In the genomic region with DNA sequence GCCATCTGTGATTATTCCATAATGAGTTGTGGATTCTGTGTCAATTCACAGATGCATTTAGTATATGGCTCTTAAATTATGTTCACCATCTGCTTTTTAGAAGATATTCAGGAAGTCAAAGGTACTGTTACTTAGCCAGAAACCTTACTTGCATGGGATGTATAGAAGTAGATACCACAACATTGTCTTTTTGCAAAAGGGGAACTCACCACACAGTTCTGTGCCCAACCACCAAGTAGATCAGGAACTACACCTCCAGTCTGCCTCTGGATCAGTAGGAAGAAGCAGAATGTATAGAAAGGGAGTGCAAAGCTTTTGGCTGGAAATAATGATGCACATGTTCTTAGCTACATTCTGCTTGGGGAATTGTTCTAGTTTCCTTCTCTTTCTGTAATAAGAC, we compare ENCODE assay signal across 30 mouse cellular contexts.
"Had no signal": no experiment of that assay in that cellular context is flagged by ENCODE, and none has a peak within 500 bp of the region (broad histone marks: within the 10 kb centered on the region; RNA-seq: fewer than 3 reads in every experiment).

No protein-coding gene starts in this region.

- H3K9me3 ChIP-seq: limb, embryonic 10.5 days; limb, embryonic 13.5 days; limb, embryonic 15.5 days; liver, embryonic 12.5 days; liver, embryonic 13.5 days; liver, embryonic 15.5 days; lung, embryonic 15.5 days; midbrain, embryonic 10.5 days; midbrain, embryonic 13.5 days; midbrain, embryonic 15.5 days; neural tube, embryonic 12.5 days had no signal

- ATAC-seq: liver, embryonic 12.5 days; liver, postnatal 0 days; lung, postnatal 0 days; midbrain, embryonic 13.5 days; midbrain, embryonic 15.5 days; midbrain, embryonic 16.5 days had no signal

- DNase-seq: left cerebral cortex, postnatal 4 days; liver; liver, embryonic 13.5 days; liver, postnatal 0 days; lung, adult 18-20 months; lung, adult 2 months; lung, embryonic 14.5 days; lung, postnatal 10 days; lung, postnatal 14 days; lung, postnatal 36 days; lung, postnatal 4 days; midbrain, embryonic 14.5 days had no signal

- H3K4me3 ChIP-seq: limb, embryonic 10.5 days; limb, embryonic 12.5 days; limb, embryonic 13.5 days; limb, embryonic 15.5 days; liver, embryonic 12.5 days; liver, embryonic 13.5 days; liver, embryonic 15.5 days; lung, embryonic 15.5 days; megakaryocyte, embryonic 14.5 days; midbrain, embryonic 10.5 days; midbrain, embryonic 12.5 days; midbrain, embryonic 13.5 days; midbrain, embryonic 15.5 days; myocyte; neural tube, embryonic 12.5 days had no signal

- H3K4me1 ChIP-seq: limb, embryonic 10.5 days; limb, embryonic 12.5 days; limb, embryonic 13.5 days; limb, embryonic 15.5 days; lung, embryonic 15.5 days; megakaryocyte, embryonic 14.5 days; midbrain, embryonic 10.5 days; midbrain, embryonic 12.5 days; midbrain, embryonic 13.5 days; midbrain, embryonic 15.5 days; neural tube, embryonic 12.5 days had no signal

- H3K36me3 ChIP-seq: limb, embryonic 10.5 days; limb, embryonic 12.5 days; limb, embryonic 13.5 days; limb, embryonic 15.5 days; liver, embryonic 12.5 days; liver, embryonic 13.5 days; liver, embryonic 15.5 days; lung, embryonic 15.5 days; midbrain, embryonic 10.5 days; midbrain, embryonic 12.5 days; midbrain, embryonic 13.5 days; midbrain, embryonic 15.5 days; neural tube, embryonic 12.5 days had no signal

- H3K9ac ChIP-seq: limb, embryonic 12.5 days; limb, embryonic 13.5 days; limb, embryonic 15.5 days; liver, embryonic 12.5 days; liver, embryonic 13.5 days; liver, embryonic 14.5 days; liver, embryonic 15.5 days; liver, postnatal 0 days; lung, embryonic 14.5 days; lung, embryonic 15.5 days; midbrain, embryonic 12.5 days; midbrain, embryonic 13.5 days; midbrain, embryonic 15.5 days; neural tube, embryonic 12.5 days had no signal

- H3K27ac ChIP-seq: limb, embryonic 10.5 days; limb, embryonic 12.5 days; limb, embryonic 13.5 days; limb, embryonic 15.5 days; liver, embryonic 12.5 days; liver, embryonic 13.5 days; liver, embryonic 14.5 days; liver, embryonic 15.5 days; lung, embryonic 15.5 days; macrophage; midbrain, embryonic 10.5 days; midbrain, embryonic 12.5 days; midbrain, embryonic 13.5 days; midbrain, embryonic 15.5 days; neural tube, embryonic 12.5 days had no signal

- H3K27me3 ChIP-seq: limb, embryonic 12.5 days; limb, embryonic 13.5 days; limb, embryonic 15.5 days; liver, embryonic 12.5 days; liver, embryonic 13.5 days; liver, embryonic 15.5 days; lung, embryonic 15.5 days; megakaryocyte, embryonic 14.5 days; midbrain, embryonic 12.5 days; midbrain, embryonic 13.5 days; midbrain, embryonic 15.5 days; neural tube, embryonic 12.5 days had no signal
